Mouse (Mus musculus) NIH3T3 (cell line): ENCODE data around the gene Itpr2.

Experiments
- DNase-seq: peaks from one replicate; pipeline ENCODE4 v3.0.0-alpha.2; 2012; ENCODE audit warnings: low read depth

The Itpr2 gene

GRCm38 (mm10) chr6:146309335-146309734 lies 192.7 kb downstream of the Itpr2 start:
- DNase-seq, result no peak

- DNase-seq, result no peak
Measured at GRCm38 (mm10) chr6:146305995-146306394, 196.0 kb downstream of the Itpr2 start.

- DNase-seq, result no peak
Measured at GRCm38 (mm10) chr6:146304088-146304487, 197.9 kb downstream of the Itpr2 start.

- DNase-seq, result no peak
Measured at GRCm38 (mm10) chr6:146303336-146303735, 198.7 kb downstream of the Itpr2 start.

- no peak for DNase-seq
Measured at GRCm38 (mm10) chr6:146302574-146303130, 199.4 kb downstream of the Itpr2 start.

- DNase-seq, result no peak
Measured at GRCm38 (mm10) chr6:146302101-146302500, 199.9 kb downstream of the Itpr2 start.

GRCm38 (mm10) chr6:146300961-146301360 lies 201.1 kb downstream of the Itpr2 start:
- no peak for DNase-seq

GRCm38 (mm10) chr6:146298712-146299111 lies 203.3 kb downstream of the Itpr2 start:
- DNase-seq, result peak; percentile 50

- DNase-seq, result no peak
Measured at GRCm38 (mm10) chr6:146291036-146291435, 211.0 kb downstream of the Itpr2 start.

- no peak for DNase-seq
Measured at GRCm38 (mm10) chr6:146289801-146290200, 212.2 kb downstream of the Itpr2 start.

GRCm38 (mm10) chr6:146288266-146288665 lies 213.8 kb downstream of the Itpr2 start:
- no peak for DNase-seq

- no peak for DNase-seq
Measured at GRCm38 (mm10) chr6:146284921-146285565, 217.0 kb downstream of the Itpr2 start.

- DNase-seq, result no peak
Measured at GRCm38 (mm10) chr6:146283981-146284380, 218.0 kb downstream of the Itpr2 start.

- DNase-seq, result no peak
Measured at GRCm38 (mm10) chr6:146282061-146282659, 219.9 kb downstream of the Itpr2 start.

- peak; percentile 38 for DNase-seq
Measured at GRCm38 (mm10) chr6:146281176-146281899, 220.7 kb downstream of the Itpr2 start.

GRCm38 (mm10) chr6:146273256-146273655 lies 228.8 kb downstream of the Itpr2 start:
- no peak for DNase-seq

- DNase-seq, result peak; percentile 92
Measured at GRCm38 (mm10) chr6:146272253-146273036, 229.6 kb downstream of the Itpr2 start.

- DNase-seq, result peak; percentile 60
Measured at GRCm38 (mm10) chr6:146270776-146271533, 231.1 kb downstream of the Itpr2 start.

GRCm38 (mm10) chr6:146270162-146270561 lies 231.9 kb downstream of the Itpr2 start:
- DNase-seq, result peak; percentile 33

- no peak for DNase-seq
Measured at GRCm38 (mm10) chr6:146269291-146269690, 232.7 kb downstream of the Itpr2 start.

- no peak for DNase-seq
Measured at GRCm38 (mm10) chr6:146260674-146261376, 241.2 kb downstream of the Itpr2 start.
